Mouse (Mus musculus): Measurements from ENCODE around the gene Cry2.

DNA sequence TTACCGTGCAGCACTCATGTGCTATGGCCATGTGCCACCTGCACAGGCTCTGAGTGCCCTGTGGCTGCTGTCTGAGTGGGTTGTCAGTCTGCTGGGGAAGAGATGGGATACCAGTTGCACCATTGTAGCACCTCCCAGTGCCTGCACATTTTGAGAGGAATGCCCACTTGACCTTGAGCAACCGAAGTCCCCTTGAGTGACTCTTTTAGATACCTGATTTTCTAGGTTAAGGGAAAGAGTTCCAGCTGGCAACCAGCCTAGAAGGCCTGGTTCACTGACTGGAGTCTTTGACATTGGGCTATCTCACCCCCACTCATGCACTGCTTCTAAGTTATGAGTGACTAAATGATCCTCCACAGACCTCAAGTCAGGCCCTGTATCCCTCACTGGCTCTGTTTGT lies 74.5 kb downstream of the Cry2 start:
- TF ChIP-seq EP300 (IDR thresholded peaks at IDR 0.05) = no peak
- no peak for TF ChIP-seq CTCF (IDR thresholded peaks at IDR 0.05)

Data from lung, postnatal 0 days (tissue).